Mouse (Mus musculus) fat pad, adult 2 months (tissue): ENCODE measurements around the gene 1700037H04Rik.

Experiments used
- DNase-seq: peaks from one replicate; pipeline ENCODE4 v3.0.0-alpha.2; 2011; ENCODE audit warnings: low read depth, low spot score; ENCODE audit errors: extremely low read depth

1700037H04Rik gene

DNA sequence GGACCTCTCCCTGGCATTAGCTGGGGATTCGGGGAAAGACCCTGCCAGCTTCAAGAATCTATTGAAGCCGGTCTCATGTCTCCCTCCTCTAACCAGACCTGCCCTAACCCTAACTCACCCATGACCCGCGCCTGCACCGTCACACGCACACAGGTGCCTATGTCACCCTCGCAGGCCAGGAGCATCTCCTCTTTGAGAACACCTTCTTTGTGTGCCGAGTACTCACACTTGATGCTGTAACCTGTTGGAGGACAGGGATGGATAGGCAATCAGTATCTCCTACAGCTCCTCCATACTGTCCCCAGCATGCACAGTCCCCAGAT lies 12.9 kb downstream of the 1700037H04Rik start:
- DNase-seq, result no peak

DNA sequence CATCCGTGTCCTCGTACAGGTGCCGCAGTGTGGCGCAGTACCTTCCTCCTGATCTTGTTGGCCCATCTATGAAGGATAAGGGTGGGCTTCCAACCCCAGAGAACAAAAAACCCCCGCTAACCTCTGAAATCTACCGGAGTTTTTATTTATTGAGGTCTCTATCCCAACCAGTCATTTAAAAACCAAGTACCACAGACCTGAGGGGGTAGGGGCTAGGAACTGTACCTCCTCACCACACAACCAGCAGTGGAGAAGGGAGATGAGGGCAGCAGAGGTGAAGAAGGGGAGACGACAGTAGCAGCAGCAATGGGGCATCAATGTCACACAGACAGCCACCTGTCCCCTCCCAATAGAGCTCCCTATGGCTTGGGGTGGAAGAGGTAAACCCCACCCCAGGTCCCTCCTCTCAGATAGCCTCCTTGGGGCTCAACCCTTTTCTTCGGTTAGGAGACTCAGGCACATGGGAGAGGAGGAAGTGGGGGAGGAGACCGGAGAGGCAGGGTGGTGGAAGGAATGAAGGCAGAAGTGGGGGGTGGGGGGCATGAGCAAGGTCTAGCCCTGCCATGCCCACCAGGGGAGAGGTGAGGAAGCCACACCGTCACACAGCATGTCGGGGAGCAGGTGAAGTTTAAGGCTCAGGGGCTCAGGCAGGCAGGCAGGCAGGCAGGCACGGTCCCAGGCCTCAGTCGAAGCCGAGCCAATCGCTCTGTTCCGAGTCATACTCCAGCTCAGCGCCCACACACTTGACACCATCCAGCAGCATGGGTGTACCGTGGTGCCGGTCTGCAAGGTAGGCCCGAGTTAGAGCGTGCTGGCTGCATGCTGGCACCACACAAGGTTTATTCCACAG lies 13.5 kb downstream of the 1700037H04Rik start:
- DNase-seq, result no peak

DNA sequence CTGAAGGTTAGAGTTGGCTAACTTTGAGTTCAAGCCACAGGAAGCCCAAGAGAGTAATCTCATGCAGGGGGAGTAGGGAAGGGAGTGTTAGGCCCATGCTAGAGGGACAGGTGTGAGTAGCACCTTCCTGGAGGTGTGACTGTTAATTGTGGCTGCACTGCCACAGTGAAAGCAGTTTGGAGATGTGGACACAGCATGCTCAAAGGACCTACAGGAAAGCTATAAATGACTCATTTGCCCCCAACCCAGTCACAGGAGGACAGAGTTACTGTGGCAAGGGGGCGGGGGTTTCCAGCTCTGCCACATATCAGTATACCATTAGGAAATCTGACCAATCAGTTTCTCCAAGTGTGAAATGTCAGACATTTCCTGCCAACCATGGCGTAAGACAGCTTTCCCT lies 14.3 kb downstream of the 1700037H04Rik start:
- no peak for DNase-seq

DNA sequence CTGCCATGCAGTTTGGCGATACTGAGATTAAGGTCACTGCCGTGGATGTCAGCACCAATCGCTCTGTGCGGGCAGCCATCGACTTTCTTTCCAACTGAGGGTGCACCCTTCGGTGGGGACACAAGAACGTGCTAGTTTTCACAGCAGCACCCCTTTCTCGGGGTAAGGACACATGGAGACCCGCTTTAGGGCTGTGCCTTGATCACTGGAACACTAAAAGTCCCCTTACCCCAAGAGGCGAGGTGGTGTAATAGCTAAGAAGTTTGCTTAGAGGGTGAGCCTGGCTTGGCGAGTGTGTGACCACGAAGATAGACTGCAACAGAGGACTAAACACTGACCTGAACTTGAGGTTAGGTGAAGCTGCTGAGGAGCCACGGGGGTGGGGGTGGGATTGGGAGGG lies 14.8 kb downstream of the 1700037H04Rik start:
- no peak for DNase-seq

DNA sequence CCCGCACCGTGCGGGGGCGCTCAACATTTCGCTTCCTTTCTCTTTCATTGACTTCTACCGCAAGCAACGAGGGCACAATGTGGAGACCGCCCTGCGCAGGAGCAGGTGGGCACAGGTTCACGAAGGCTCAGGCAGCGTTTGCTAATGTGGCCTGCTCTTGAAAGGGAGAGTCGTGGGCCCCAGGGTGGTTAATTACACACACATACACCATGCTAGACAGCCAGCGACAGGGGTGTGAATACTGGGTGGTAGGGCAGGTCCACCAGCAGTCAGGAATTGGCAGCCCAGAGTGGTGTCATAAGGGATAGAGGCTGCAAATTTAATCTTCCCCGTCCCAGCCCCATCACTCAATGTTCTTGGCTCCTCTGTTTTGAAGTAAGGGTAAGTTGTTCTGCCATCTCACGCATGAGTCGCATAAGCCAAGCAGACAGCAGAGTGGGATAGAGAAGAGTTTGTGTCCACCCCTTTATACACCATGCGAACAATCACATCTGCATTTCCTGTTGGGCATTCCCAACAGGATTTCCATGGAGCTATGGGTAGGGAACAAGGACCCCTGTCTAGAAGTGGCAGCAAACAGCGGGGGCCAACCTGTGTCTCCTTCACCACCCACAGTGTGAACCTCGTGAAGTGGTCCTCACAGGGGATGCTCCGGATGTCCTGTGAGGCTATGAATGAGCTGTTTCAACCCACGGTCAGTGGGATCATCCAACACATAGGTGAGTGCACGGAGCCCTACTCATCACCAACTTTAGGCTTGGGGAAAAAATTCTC lies 16.7 kb downstream of the 1700037H04Rik start:
- DNase-seq, result no peak

DNA sequence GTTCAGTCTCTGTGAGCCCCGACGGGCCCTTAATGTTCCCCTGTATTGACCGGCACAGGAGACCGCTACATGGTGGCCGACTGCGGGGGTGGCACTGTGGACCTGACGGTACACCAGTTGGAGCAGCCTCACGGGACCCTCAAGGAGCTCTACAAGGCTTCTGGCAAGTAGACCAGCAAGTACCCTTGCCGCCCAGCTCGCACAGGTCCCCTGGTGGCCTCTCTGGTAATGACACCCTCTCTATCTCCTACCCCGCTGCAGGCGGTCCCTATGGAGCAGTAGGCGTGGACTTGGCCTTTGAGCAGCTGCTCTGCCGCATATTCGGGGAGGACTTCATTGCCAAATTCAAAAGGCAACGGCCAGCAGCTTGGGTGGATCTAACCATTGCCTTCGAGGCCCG lies 17.3 kb downstream of the 1700037H04Rik start:
- no peak for DNase-seq

DNA sequence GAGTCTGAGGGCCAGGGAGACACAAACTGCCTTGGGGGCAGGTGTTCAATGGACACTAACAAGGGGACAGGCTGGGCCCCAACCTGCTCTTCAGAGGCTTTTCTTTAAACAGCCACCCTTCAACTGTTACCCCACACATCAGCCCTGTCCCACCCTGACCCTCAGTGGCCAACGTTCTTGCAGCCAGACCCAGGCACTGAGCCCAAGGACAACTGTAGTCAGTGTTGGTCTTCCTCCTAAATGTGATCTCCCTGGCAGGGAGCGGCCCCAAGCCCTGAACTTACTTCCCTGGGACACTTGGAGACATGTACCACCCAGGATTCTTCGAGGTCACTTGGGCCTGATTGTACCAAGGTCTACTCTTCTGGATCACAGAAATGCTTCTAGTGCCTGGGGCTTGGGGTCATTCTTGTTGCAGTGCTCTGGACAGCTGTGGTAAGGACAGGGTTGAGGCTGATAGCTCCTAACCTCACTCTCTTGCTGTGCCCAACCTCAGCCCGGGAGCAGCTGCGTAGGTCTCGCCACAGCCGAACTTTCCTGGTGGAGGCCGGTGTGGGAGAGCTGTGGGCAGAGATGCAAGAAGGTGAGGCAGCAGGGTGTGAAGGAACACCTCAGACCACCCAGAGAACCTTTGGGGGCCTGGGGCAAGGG lies 18.4 kb downstream of the 1700037H04Rik start:
- DNase-seq, result no peak

DNA sequence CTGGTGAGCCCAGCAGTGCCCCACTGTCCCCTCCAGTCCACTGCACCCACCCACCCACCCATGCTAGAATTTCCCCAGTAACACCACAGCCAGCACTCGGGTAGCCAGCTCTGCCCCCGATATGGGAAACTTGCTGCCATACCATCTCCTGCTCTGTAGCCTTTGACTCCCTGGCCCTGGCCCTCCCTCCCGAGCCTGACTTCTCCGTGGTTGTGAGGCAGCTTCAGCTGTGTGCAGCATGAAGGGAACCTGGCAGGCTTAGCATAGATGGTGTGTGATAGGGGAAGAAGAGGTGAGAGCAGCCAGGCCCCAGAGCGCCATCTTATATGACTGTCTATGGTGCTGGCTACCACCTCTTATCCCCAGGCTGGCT lies 19.4 kb downstream of the 1700037H04Rik start:
- no peak for DNase-seq

DNA sequence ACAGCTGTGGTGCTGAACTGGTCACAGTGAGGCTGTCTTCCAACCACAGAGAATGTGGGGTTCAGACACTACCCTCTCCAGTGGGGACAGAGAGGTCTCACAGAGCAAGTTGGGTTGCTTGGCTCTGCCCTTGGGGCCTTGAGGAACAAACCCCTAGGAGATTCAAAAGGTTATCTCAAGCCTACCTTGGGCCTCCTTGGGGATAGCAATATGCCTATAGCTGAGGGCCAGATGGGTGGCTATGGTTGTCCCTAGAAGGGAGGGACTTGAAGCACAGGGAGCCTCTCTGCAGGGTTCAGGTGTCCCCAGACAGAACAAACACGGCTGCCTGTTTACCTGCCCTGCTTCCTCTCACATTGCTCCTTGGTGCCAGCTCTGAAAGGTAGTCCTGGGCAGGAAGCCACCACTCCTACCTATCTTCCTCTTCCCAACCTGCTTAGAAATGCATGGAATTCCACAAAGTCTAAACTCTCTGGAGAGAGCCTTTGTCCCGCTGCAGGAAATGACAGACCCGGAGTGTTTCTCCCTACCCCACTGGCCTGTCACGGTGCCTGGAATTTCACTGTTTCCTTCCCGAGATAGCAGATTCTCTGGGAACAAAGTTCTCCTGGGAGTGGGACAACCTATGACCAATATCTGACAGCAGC lies 19.9 kb downstream of the 1700037H04Rik start:
- DNase-seq, result no peak

DNA sequence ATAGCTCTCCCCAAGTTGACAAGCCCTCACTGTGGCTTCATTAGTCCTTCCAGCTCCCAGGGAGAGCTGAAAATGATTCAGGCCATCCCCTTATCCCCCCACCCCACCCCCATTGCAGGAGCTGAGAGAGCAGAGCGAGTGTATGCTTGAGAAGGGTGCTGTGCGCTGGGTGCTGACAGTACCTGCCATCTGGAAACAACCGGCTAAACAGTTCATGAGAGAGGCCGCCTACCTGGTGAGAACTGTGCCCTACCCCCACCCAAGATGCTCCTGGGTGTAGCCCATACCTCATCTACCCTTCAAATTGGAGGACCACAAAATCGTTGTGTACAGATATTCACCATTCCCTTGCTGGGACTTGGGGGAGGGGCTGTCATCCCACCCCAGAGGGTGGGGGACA lies 20.6 kb downstream of the 1700037H04Rik start:
- no peak for DNase-seq

DNA sequence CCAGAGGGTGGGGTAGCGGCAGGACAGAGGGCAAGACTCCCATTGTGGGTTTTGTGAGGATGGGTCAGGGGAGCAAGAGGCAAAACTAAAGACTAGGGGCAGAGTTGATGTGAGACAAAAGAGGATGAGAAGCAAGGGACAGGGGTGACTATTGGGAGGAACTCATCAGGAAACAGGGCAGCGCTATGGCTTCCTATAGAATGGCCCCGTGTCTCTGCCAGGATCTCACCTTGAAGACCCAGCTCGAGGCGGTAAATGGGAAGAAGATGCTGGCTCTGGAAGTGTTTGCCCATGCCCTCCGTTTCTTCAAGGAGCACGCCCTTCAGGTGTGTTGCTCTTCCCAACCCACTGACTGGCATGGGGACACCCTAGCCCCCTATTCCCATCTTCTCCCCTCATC lies 21.1 kb downstream of the 1700037H04Rik start:
- DNase-seq, result no peak

DNA sequence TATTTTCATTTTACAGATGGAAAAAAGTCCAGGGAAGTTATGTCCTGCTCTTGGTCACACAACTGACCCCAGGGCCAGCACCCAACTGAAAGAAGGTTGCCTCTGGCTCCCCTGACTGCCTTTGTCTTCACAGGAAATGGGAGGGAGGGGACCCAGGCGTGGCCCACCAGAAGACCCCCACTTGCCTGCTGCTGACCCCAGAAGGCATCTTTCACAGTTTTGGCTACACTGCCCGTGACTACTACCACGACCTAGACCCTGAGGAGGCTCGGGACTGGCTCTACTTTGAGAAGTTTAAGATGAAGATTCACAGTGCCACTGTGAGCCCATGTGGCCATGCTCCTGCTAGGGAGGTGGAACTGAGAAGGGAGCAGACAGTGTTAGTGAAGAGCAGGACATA lies 21.6 kb downstream of the 1700037H04Rik start:
- no peak for DNase-seq

DNA sequence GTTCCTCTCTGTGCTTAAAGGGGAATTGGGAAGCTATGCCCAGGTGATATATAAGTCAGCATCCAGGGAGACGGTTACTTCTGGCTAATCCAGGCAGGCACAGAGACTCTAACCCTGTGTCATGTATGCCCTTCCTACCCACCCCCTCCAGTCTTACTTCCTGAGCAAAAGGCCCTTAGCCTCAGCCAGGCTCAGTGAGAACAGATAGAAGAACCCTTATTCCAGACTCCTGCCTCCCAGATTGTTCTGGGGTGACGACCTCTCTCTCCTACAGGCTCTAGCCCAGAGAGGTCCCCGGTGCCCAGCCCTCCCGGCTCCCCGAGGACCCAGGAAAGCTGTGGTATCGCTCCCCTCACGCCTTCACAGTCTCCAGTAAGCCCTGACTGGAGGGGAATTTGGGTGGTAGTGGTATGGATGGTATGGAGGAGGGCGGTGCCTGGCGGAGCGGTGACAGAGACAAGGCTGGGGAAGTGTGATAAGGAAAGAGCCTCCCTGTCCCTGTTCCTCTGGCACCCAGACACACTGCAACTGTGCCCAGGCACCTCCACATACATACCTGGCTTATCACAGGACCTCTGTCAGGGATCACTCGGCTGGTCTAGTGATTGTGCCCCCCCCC lies 24.3 kb downstream of the 1700037H04Rik start:
- DNase-seq, result no peak

DNA sequence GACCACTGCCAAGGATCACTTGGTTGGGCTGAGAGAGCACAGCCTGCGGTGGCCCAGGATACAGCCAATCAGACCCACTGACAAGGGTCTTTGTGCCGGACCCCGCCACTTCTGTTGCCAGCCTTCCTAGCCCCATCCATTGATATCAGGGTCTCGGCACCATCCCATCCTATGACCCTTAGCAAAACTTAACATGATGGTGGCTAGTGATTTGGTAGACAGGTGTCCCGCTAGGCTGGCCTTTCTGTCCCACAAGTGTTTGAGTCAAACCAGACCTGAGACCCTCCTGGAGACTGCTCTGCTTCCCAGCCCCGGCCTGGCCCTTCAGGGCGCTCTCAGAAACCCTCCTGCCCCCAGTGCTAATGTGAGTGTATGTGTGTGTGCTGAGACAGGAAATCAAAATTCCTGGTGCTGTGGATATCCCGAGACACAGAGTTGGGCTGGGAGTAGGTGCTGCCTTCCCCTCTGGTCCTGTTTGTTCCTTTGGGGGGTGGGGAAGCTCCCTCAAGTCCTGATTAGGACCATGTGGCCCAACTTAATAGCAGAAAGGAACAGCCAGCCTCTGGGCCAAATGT lies 25.0 kb downstream of the 1700037H04Rik start:
- no peak for DNase-seq

DNA sequence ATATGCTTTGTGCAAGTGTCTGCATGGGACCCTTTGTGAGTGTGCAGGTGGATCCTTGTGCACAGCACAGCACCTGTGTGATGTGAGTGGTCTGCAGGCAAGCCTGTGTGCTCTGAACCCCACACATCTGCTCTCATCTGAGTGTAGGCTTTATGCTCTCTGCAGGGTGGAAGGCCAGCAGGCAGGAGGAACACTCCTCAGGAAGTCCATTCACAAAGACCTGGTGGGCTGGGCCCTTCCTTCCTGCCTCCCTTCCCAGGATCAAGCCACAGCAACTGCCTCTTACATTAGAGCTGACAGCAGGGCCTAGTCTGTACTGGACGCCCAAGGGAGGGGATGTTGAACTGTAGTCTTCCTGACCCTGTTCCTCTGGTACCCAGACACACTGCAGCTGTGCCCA lies 25.5 kb downstream of the 1700037H04Rik start:
- DNase-seq, result no peak

DNA sequence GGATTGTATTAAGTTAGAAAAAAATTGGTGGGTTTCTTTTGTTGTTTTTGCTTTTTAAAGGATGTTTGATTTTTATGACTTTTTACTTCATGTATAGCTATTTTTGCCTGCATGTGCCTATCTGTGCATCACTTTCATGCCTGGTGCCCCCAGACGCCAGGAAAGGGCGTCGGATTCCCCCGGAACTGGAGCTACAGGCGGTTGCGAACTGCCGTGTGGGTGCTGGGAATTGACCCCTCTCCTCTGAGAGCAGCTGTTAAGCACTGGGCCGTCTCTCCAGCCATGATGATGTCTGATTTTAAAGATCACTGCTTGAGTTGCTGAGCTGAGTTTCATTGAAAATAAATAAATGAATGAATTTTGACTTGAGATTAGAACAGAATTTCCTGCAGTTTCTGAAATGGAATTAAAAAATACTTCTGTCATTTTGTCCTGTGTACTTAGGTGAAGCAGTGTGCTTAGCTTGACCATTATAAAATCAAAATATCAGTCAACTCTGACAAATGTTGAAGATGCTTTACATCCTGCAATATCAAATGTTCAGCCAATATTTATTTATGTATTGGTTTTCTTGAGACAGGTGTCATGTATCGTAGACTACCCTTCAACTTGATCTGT lies 26.8 kb downstream of the 1700037H04Rik start, which contains the start of gene Gm11037:
TSS of gene Gm11037 (plus strand) at position 568 of the 618 bp plus-strand sequence.
- DNase-seq, result no peak

DNA sequence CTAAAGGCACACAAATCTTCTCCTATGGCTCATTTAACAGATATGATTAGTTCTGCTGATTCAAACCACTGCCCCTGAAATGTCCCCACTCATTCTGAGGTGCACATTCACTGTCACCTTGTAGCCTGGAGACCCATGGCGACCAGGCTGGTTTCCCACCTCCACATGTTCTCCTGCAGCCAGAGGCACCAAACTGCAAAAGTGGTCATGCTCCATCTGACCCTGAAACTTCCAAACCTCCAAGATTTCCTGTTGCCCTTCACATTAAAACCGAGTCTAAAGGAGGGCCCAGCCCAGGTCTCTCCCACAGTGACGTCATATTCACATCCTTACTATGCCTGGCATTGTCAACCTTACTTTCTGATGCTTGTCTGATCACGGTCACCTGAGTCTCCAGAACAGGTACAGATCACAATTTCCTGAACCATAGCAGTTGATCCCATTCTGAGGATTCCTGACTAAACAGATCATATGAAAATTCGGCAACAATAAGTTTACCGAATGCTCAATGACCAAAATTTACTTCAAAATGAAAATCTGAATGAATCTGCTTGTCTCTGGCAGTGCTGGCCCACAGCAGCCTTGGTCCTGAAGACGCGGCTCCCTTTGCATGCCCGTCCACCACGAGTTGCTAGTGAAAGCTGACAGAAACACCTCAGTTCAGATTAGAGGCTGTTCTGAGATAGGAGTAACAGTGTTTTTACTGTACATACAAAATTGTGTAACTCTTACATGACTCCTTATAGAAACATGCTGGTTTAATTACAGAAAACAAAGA lies 27.6 kb downstream of the 1700037H04Rik start:
- DNase-seq, result no peak

DNA sequence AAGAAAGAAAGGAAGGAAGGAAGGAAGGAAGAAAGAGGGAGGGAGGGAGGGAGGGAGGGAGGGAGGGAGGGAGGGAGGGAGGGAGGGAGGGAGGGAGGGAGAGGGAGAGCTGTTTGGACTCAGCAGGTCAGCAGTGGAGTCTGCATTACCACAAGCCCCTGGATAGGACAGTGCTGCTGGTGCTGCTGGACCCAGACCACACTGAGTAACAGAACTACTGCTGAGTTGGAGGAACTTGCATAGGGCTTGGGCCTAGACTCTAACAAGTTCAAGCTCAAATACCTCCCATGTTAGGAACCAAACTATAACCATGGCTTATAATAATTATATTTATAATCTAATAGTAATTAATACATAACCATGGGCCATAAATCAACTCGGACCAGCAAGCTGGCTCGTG lies 29.0 kb downstream of the 1700037H04Rik start:
- no peak for DNase-seq

DNA sequence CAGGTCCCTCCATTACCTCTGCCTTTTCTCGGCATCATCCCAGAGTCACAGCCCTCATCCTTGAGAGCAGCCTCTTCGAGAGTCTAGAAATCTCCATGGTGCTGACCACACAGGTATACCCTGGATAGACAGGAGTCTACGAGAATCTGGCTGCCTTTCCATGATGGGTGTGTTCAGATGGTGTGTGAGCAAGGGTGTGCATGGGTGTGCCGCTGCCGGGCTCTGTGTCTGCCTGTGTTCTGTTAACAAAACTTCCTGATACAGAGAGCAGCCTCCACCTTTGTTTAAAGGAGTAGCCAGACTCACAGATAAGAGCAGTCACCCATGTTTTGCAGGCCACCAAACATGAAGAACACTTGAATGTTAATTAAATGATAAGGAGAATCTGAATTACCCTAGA lies 30.0 kb downstream of the 1700037H04Rik start:
- DNase-seq, result no peak
